Mouse (Mus musculus): ENCODE data around the gene Foxc2.

Gene Foxc2

DNA sequence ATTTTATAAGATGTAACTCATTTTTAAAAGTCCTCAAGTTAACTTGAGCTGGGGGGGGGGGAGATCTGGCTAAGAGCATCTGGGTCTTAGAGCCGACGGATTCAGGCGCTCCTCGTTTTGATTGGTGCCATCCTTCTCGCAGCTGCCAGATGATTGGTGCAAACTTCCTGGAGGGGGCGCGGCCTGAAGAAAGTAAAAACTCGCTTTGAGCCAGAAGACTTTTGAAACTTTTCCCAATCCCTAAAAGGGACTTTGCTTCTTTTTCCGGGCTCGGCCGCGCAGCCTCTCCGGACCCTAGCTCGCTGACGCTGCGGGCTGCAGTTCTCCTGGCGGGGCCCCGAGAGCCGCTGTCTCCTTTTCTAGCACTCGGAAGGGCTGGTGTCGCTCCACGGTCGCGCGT lies at the start of gene Foxc2:
Foxc2 (plus strand) TSS at position 224 of the 400 bp plus-strand sequence.
- POLR2A ChIA-PET, result interaction anchor here (0.5 to 1.8 kb wide), 8 partner anchors 8 to 532 kb away, joined by 3 to 9 read pairs (median 4); partner anchors contain the start of genes Foxl1 (in 1 of the 4) and Mthfsd (in 1 of the 4)
- CTCF ChIA-PET, result interaction anchor here (0.6 to 5.7 kb wide), 22 partner anchors 9 to 1720 kb away, joined by 3 to 32 read pairs (median 4); partner anchors contain the start of genes Foxl1 (in 1 of the 4) and Irf8 (in 1 of the 4)

DNA sequence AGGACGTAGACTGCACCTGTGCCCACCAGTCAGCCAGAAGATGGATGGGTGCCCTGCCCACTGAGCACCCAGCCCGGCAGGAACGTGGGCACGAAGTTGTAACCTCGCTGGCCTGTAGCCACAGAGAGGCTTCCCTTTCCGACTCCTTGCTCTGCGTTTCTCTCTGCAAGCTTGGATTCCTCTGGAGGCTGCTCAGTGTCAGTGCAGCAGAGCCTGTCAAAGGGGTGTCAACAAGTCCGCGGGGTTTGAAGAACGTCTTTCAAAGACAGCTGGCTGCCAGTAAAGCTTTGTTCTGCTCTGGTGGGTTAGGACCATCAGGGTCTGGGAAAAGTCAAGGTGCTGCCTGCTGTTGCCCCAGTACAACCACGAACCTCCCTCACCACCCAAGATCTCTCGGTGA lies 44.5 kb upstream of the Foxc2 start:
- POLR2A ChIA-PET, result no interaction called here

DNA sequence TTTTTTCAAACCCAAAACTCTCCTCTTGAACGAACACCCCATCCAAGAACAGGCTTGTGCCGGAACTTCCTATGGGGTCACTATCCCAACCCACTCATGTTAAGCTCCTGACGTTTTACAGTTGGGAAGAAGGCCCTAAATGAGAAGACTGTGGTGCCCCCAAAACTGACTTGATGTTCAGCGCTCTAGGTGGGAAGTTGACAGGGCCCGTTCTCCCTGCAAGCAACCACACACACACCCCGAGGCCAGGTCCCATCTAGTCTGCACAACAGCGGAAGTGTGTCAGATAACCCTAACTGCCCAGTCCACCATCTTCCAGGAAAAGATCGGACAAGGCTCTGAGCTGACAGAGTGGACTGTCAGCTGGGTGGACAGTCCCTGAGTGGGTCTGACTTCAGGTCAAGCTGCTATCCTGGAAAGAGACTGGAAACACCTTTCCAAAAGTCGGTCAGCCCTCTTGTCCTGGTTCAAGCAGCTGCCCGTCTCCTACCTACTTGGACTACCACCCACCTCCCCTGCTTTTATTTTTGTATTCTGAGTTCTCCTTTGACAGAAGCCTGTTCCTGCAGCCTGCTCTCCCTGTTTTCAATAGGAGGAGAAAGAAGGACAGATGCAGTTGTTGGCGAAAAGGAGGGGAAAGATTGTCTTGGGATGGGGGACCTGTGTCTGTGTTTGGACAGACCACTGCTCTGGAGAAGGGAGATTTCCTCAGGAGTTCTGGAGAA lies 43.4 kb upstream of the Foxc2 start:
- ChIA-PET CTCF (no interaction called here), POLR2A (interaction anchor here in 1 of 4 experiments (0.6 to 0.7 kb wide), 2 partner anchors 46 to 698 kb away, joined by 3 read pairs; no protein-coding TSS in a partner anchor)

More for the DNA sequence above, 44.5 kb upstream of the Foxc2 start:
- CTCF ChIA-PET, result no interaction called here

DNA sequence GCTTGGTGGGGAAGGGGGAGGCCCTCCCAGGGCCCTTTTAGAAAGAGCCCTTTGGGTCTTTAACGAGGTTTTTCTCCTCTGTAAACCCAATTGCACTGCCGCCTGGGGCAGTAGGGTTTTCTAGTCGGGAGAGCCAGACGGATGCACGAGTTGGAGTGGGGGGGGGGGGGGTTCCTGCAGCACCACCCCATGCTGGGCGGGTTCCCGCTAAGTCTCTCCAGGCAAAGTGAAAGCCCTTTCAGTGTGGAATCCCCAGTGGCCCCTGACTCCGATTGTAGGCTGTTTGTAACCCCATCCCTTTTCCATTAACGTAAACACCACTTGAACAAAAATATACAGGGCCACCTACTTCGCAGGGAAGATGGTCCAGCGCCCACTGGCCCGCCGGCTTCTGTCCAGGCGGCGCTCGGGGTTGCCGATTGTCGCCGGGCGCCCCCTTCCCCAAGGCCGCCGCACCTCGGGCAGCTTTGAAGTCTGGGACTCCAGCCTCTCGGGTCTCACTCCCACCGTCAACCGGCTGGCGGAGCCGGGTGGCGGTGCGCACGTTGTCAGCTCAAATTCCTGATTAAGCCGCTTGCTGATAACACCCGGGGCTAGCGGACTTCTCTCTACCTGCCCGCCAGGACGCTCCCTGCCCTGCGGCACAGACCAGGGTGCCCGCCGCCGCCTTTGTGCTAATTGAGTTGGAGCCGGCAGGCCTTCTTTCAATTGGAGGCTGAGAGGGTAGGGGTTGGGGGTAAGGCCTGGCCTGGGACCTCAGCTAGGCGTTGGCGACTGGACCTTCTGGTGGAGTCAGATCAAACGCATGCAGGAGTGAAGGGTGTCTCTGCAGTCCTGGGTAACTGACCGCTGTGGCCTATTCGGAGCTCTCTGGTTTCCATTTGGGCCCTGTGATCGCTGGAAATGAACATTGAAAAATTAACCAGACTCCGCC lies 42.5 kb upstream of the Foxc2 start:
- ChIA-PET POLR2A (interaction anchor here in 1 of 4 experiments (0.6 kb wide), 1 partner anchor 184 kb away, joined by 3 read pairs; no protein-coding TSS in a partner anchor), CTCF (interaction anchor here in 2 of 4 experiments (0.8 to 1.4 kb wide), 2 partner anchors 103 to 245 kb away, joined by 3 read pairs; no protein-coding TSS in a partner anchor)

DNA sequence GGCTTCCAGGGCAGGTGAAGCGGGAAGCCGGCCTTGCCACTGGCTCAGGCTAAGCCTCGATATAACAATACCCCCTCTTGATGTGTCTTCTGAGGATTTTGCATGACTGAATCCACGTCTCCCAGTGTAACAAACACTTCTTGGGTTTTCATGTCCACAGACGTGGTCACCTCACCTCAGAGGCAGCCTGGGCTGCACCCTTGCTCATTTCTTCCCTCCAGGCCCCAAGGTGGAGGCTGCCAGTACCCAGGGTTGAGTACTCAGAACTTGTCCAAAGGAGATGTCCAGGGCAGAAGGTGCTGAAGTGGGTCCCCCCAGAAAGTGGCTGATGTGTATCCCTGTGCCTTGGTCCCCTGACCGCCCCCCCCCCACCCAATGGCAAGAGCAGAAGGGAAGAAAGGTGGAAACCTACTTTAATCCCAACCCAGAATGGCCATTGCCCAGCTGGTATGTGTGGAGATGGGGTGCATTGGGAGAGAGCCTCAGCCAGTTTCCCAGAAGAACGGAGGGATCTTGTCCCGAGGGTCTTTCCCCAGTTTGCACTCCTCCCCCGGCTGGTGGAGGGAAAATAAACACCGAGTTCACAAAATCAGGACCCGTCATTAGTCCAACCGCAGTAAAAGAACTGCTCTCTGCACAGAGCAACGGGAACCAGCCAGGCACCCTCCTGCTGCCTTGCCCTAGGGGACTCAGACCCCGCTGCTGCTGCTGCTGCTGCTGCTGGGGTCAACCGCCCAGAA lies 41.7 kb upstream of the Foxc2 start:
- CTCF ChIA-PET, result interaction anchor here in 3 of 4 experiments (0.6 to 1.4 kb wide), 4 partner anchors 93 to 246 kb away, joined by 3 to 5 read pairs (median 4); no protein-coding TSS in a partner anchor

DNA sequence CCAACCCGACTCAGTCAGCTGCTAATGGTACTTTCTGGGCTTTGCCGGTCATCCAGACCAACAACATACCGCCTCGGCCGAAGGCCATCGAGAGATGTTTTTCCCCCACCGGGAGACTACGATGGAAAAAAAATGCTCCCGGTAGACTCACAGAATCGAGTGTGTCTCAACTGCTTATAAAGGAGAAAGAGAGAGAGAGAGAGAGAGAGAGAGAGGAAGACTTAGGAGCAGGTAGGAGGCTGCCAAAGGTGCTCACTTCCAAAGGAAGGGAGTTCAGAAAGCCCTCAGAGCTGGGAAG lies 41.2 kb upstream of the Foxc2 start:
- CTCF ChIA-PET, result interaction anchor here in 2 of 4 experiments (0.6 to 0.7 kb wide), 4 partner anchors 92 to 403 kb away, joined by 3 to 5 read pairs (median 4); no protein-coding TSS in a partner anchor

More for the DNA sequence above, 41.7 kb upstream of the Foxc2 start:
- POLR2A ChIA-PET, result interaction anchor here in 2 of 4 experiments (0.6 to 0.7 kb wide), 3 partner anchors 183 to 1969 kb away, joined by 3 read pairs; no protein-coding TSS in a partner anchor

DNA sequence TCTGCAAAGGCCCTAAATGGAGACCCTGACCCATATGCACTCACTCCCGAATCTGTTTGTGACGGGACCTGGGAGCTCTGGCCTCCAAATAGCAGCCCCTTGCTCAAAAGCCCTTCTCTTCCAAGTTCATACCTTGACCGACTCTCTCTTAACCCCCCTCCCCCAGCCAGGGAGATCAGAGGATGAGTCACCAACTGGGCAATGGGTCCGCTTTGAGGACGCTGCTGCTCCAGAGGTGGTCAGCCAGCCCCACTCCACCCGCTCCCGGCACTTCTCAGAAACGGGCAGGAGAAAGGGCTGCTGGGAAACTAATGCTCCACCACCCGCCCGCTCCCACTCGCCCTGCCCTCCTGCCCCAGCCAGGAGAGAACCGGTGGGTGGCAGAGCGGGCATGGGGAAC lies 40.0 kb upstream of the Foxc2 start:
- ChIA-PET CTCF (interaction anchor here in 1 of 4 experiments (1.0 kb wide), 1 partner anchor 176 kb away, joined by 3 read pairs; no protein-coding TSS in a partner anchor), POLR2A (no interaction called here)

More for the DNA sequence above, 41.2 kb upstream of the Foxc2 start:
- POLR2A ChIA-PET, result interaction anchor here in 3 of 4 experiments (0.6 to 0.7 kb wide), 3 partner anchors 237 to 1968 kb away, joined by 3 read pairs; no protein-coding TSS in a partner anchor

DNA sequence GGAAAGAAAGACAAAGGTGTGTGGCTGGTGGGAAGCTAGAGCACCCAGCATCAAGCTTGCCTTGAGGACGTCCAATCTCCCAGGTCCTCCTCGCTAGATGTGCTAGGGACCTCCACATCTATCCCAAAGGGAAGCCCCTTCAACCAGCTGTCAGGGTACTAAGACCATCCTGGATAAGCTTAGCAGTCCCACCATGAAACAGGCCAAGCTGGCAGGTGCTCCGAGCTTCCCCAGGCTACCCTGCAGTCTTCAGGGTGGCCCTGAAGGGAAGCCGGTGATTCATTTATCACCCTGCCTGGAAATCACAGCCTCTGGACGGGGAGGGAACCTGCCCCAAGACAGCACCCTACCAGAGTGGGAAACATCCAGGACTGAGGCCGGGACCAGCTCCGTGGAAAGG lies 39.4 kb upstream of the Foxc2 start:
- ChIA-PET POLR2A (no interaction called here), CTCF (interaction anchor here in 3 of 4 experiments (0.6 to 1.0 kb wide), 3 partner anchors 15 to 177 kb away, joined by 3 read pairs; no protein-coding TSS in a partner anchor)

DNA sequence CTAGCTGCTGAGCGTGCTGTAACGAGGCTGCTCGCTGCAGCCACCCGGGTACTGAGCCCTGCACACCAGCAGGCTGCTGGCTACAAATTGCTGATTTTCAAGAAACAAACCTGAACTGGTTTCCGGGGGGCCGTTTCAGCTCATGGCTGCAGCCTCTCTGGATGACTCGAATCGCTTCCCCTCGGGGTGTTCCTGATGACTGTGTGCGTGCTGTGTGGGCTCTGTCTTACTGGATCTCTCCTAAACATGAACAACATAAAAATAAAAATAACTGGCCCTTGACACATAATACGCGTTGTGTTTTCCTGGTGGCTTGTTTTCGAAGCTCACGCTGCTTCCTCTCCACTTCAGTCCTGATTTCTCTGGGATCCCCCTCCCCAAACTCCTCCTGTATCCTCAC lies 37.2 kb upstream of the Foxc2 start:
- CTCF ChIA-PET, result interaction anchor here in 1 of 4 experiments (1.0 kb wide), 1 partner anchor 108 kb away, joined by 5 read pairs; no protein-coding TSS in a partner anchor

DNA sequence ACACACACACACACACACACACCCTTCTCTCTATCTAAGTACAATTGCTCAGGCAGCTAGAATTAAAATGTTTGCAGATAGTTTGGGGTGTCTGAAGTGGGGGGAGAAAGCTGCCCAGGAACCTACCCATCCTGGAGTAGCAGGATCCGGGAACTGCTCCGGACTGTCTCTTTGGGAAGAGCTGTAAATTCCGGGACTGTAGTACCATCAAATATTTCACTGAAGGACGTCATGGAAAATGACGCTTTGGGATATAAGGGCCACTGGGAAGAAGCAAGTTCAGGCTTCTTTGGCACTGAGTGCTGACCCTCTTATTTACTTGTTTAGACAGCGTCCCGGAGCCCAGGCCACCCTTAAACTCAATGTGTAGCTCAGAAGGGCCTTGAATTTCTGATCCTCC lies 36.8 kb upstream of the Foxc2 start:
- POLR2A ChIA-PET, result interaction anchor here in 2 of 4 experiments (0.6 to 0.7 kb wide), 2 partner anchors 18 to 69 kb away, joined by 3 read pairs; no protein-coding TSS in a partner anchor
- CTCF ChIA-PET, result interaction anchor here in 1 of 4 experiments (0.5 kb wide), 1 partner anchor 518 kb away, joined by 5 read pairs; no protein-coding TSS in a partner anchor

More for the DNA sequence above, 37.2 kb upstream of the Foxc2 start:
- POLR2A ChIA-PET, result interaction anchor here in 2 of 4 experiments (0.6 to 0.7 kb wide), 3 partner anchors 17 to 878 kb away, joined by 3 to 4 read pairs (median 3); no protein-coding TSS in a partner anchor

DNA sequence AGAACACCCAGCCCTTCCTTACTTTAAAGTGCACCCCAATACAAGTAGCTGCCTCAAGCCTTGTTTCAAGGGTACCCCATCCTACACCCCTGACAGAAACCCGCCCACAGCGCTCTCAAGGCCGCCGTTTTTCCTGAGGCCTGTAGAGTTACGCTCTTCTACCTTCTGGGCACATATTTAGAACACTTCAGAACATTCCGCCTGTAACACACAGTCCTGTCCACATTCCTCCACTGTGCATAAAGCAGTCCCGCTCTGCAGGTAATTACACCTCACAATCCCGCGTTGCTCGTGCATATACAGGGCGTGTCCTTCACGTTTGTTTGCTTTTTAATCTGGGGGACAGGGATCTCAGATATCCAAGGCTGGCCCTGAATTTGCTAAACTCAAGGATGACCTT lies 36.0 kb upstream of the Foxc2 start:
- CTCF ChIA-PET, result no interaction called here
- POLR2A ChIA-PET, result interaction anchor here in 1 of 4 experiments (0.6 kb wide), 1 partner anchor 647 kb away, joined by 5 read pairs; no protein-coding TSS in a partner anchor

DNA sequence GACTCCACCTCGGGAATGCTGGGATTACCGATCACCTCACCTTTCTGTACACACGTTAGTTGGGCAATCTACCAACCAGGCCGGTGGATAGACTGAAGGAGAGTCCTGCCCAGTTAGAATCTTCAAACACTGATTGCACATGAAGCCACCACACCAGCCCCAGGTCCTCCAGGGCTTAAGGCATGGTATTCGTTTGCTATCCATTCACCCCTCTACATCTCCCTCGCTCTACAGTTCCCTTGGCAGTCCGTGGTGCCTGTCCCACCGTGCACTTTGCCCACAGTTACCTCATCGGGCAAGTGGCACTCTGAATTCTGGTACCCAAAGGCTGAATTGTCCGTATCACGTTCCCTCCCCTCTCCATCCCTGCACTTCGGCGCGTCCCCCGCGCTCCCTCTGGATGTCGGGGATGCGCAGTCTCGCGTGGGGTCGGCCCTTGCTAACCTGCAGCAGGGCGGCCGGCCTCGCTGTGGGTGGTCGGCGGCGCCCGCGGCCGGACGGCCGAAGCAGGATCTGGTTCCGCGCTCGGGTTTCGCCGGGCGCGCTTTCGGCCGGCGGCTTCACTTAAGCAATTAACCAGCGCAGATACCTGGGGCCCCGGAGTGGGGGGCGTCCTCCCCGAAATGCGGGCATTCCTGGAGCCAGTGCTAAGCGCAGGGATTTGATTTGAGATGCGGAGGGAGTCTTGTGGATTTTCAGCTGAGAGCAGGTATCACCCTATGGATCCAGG lies 35.4 kb upstream of the Foxc2 start:
- ChIA-PET POLR2A (interaction anchor here in 2 of 4 experiments (0.6 to 1.3 kb wide), 4 partner anchors 12 to 648 kb away, joined by 3 to 5 read pairs (median 5); partner anchors contain the start of gene Foxc2 (in 1 of the 2)), CTCF (interaction anchor here in 2 of 4 experiments (0.7 to 1.0 kb wide), 2 partner anchors 24 to 193 kb away, joined by 3 read pairs; no protein-coding TSS in a partner anchor)

DNA sequence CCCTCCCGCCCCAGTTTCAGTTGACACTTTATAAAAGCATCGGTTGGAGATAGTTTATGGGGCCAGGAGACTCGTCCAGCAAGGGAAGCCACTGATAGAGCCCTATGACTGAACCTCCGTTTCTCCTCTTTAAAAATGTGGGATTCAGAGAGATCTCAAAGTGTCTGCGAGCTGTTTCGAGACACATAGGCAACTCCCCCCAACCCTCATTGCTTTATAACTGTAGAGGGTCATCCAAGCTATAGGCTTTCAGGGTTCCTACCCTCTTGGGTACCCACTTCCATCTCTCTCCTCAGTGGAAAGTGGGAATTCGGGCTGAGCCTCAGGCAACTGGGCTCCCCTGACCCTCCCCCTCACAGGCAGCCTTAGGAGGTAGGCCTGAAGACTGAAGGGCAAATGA lies 34.6 kb upstream of the Foxc2 start:
- POLR2A ChIA-PET, result interaction anchor here in 3 of 4 experiments (0.6 to 1.4 kb wide), 4 partner anchors 13 to 409 kb away, joined by 3 to 5 read pairs (median 3); partner anchors contain the start of gene Foxc2 (in 1 of the 3)
- CTCF ChIA-PET, result interaction anchor here in 2 of 4 experiments (0.7 to 1.0 kb wide), 3 partner anchors 23 to 279 kb away, joined by 3 to 4 read pairs (median 3); no protein-coding TSS in a partner anchor

DNA sequence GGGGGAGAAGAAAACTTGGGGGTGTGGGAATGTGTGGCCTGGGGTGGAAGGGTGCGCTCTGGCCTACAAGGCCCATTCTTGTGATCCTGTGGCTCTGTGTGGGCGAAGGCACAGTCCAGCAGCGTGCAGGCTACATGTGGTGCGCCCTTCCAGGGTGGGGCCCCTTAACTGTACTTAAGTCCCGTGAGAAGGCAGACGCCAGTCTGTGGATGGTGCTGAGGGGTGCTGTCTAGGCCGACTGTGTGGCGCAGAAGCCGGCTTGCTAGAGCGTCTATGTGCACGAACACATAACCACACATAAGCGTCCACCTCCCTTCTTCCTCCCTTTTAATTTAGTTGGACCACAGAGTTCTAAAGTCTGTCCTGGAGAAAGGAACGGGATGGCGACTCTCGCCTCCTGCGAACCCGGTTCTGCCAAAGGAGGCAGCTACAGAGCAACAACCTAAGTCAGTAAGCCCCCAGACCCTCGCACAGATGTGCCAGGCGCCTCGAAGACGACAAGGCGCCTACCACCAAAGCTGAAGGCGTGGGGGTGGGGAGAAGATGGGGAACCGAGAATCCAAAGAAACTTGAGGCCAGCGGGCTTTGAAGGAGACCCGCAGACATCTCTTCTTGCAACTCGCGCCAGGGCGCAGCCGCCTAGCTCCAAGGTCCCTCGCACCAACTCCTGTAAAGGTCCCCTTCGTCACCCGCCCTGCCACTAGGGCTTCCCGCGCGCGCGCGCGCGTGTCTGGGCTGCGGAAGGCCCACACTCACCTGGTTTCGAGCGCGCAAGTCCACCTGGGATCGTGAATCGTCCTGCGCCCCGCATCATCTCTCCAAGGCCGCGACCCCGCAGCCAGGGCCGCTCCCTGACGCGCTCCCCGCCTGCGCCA lies 33.5 kb upstream of the Foxc2 start:
- CTCF ChIA-PET, result interaction anchor here in 2 of 4 experiments (0.6 to 1.5 kb wide), 3 partner anchors 10 to 280 kb away, joined by 4 to 6 read pairs (median 6); no protein-coding TSS in a partner anchor
- POLR2A ChIA-PET, result interaction anchor here in 3 of 4 experiments (0.6 to 1.4 kb wide), 3 partner anchors 27 to 1578 kb away, joined by 3 to 5 read pairs (median 4); partner anchors contain the start of gene Foxc2 (in 1 of the 3)

DNA sequence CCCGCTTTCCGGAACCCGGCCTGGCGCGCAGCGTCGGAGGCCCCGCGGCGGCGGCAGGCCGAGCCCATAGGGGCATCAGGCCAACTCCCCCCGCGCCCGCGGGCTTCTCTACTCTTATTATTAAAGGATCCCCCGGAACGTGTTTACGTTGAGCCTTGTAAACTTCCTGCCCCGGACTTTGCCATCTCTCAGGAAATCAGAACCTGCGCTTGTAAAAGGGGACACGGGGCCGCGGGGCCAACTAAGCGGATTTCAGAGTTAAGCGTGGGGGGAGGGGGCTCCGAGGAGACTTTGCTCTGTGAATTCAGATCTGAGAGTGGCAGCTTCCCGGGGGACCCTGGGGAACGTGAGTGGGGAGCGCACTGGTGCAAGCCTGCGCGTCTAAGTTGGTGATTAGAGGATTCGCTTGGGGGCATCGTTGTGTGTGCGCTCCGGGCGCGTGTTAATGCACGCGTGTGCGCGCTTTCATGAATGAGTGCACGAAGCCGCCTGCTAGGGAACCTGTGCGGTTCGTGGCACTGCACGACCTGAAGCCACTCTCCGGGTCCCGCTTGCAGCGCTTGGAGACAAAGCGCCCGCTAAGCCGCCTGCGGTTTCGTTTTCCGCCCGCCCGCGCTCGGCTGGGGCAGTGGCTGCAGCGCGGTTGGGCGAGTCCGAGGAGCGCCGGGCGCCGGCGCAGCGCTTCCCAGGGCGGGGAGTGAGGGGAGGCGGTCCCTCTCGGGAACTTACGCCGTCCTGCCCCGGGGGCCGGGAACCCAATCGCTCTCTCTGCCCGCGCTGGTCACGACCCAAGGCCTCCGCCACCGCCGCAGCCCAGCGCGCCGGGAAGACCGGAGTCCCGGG lies 32.7 kb upstream of the Foxc2 start:
- ChIA-PET POLR2A (interaction anchor here in 1 of 4 experiments (0.9 kb wide), 1 partner anchor 9 kb away, joined by 4 read pairs; no protein-coding TSS in a partner anchor), CTCF (interaction anchor here in 2 of 4 experiments (0.6 to 1.5 kb wide), 2 partner anchors 9 to 199 kb away, joined by 6 read pairs; no protein-coding TSS in a partner anchor)

All from embryonic stem cell, embryonic (primary cell).